Mouse (Mus musculus): Measurements from ENCODE around the gene Tssk1. TPM values are rescaled to one million over a fixed set of nuclear protein-coding genes. Genes with fewer than 3 reads are reported as not detected.

Tssk1 gene
- polyA plus RNA-seq, 2 experiments: 0.04 TPM; not detected in 1

GRCm38 (mm10) chr16:17936776-17937175 is 42.8 kb downstream of the Tssk1 start:
- Histone ChIP-seq H3K27me3 (ENCODE audit: control insufficient read depth, insufficient read depth, low read length) (no peaks in the 10 kb centered on the region), H3K4me3 (replicated peaks; ENCODE audit: low read length) (no peak overlapping the region), H3K27ac (replicated peaks; ENCODE audit: low read depth, low read length) (no peak overlapping the region), H3K9ac (ENCODE audit: low read depth, low read length, severe bottlenecking) (no peak overlapping the region), H3K9me3 (ENCODE audit: control insufficient read depth, low read length) (no peaks in the 10 kb centered on the region), H3K4me1 (ENCODE audit: control insufficient read depth, insufficient read depth, low read length) (no peaks in the 10 kb centered on the region), H3K36me3 (ENCODE audit: control insufficient read depth, insufficient read depth, low read length) (no peaks in the 10 kb centered on the region), H3K4me2 (replicated peaks; ENCODE audit: low read depth, low read length, severe bottlenecking) (no peak overlapping the region)
- 80% methylated on average over 10 of the region's 10 CpGs for WGBS
- no peak for ATAC-seq (ENCODE audit: low FRiP score, low read depth)
- no peak for DNase-seq (ENCODE audit: low spot score)
- no peak for TF ChIP-seq POLR2A (IDR thresholded peaks at IDR 0.05; ENCODE audit: borderline replicate concordance, extremely low read depth, insufficient read depth, insufficient read length)

GRCm38 (mm10) chr16:17938187-17938586 is 44.2 kb downstream of the Tssk1 start:
- Histone ChIP-seq H3K36me3 (ENCODE audit: control insufficient read depth, insufficient read depth, low read length) (no peaks in the 10 kb centered on the region), H3K9me3 (ENCODE audit: control insufficient read depth, low read length) (no peaks in the 10 kb centered on the region), H3K27ac (replicated peaks; ENCODE audit: low read depth, low read length) (no peak overlapping the region), H3K9ac (ENCODE audit: low read depth, low read length, severe bottlenecking) (no peak overlapping the region), H3K4me1 (ENCODE audit: control insufficient read depth, insufficient read depth, low read length) (no peaks in the 10 kb centered on the region), H3K27me3 (ENCODE audit: control insufficient read depth, insufficient read depth, low read length) (no peaks in the 10 kb centered on the region), H3K4me2 (replicated peaks; ENCODE audit: low read depth, low read length, severe bottlenecking) (no peak overlapping the region), H3K4me3 (replicated peaks; ENCODE audit: low read length) (no peak overlapping the region)
- TF ChIP-seq POLR2A (IDR thresholded peaks at IDR 0.05; ENCODE audit: borderline replicate concordance, extremely low read depth, insufficient read depth, insufficient read length): no peak
- no peak for DNase-seq (ENCODE audit: low spot score)
- ATAC-seq (ENCODE audit: low FRiP score, low read depth): no peak
- WGBS: 74% methylated on average over 7 of the region's 7 CpGs

GRCm38 (mm10) chr16:17938821-17939220 is 44.8 kb downstream of the Tssk1 start:
- no peak overlapping the region for H3K4me3 ChIP-seq (replicated peaks; ENCODE audit: low read length)
- no peak overlapping the region for H3K27ac ChIP-seq (replicated peaks; ENCODE audit: low read depth, low read length)
- H3K9me3 ChIP-seq (ENCODE audit: control insufficient read depth, low read length): no peaks in the 10 kb centered on the region
- peak; percentile 59 for DNase-seq (ENCODE audit: low spot score)
- H3K9ac ChIP-seq (ENCODE audit: low read depth, low read length, severe bottlenecking): no peak overlapping the region
- no peaks in the 10 kb centered on the region for H3K27me3 ChIP-seq (ENCODE audit: control insufficient read depth, insufficient read depth, low read length)
- H3K4me2 ChIP-seq (replicated peaks; ENCODE audit: low read depth, low read length, severe bottlenecking): no peak overlapping the region
- WGBS: 12% methylated on average over 7 of the region's 7 CpGs
- H3K4me1 ChIP-seq (ENCODE audit: control insufficient read depth, insufficient read depth, low read length): no peaks in the 10 kb centered on the region
- ATAC-seq (ENCODE audit: low FRiP score, low read depth): no peak; the same call in 1 of the 2 replicates
- no peak for TF ChIP-seq POLR2A (IDR thresholded peaks at IDR 0.05; ENCODE audit: borderline replicate concordance, extremely low read depth, insufficient read depth, insufficient read length)
- H3K36me3 ChIP-seq (ENCODE audit: control insufficient read depth, insufficient read depth, low read length): no peaks in the 10 kb centered on the region

- no peak overlapping the region for H3K4me3 ChIP-seq (replicated peaks; ENCODE audit: low read length)
- H3K27me3 ChIP-seq (ENCODE audit: control insufficient read depth, insufficient read depth, low read length): no peaks in the 10 kb centered on the region
- no peaks in the 10 kb centered on the region for H3K36me3 ChIP-seq (ENCODE audit: control insufficient read depth, insufficient read depth, low read length)
- H3K9me3 ChIP-seq (ENCODE audit: control insufficient read depth, low read length): no peaks in the 10 kb centered on the region
- no peak overlapping the region for H3K4me2 ChIP-seq (replicated peaks; ENCODE audit: low read depth, low read length, severe bottlenecking)
- DNase-seq (ENCODE audit: low spot score): no peak
- no peak overlapping the region for H3K9ac ChIP-seq (ENCODE audit: low read depth, low read length, severe bottlenecking)
- H3K27ac ChIP-seq (replicated peaks; ENCODE audit: low read depth, low read length): no peak overlapping the region
- no peak for ATAC-seq (ENCODE audit: low FRiP score, low read depth)
- WGBS: 66% methylated on average over 9 of the region's 9 CpGs
- TF ChIP-seq POLR2A (IDR thresholded peaks at IDR 0.05; ENCODE audit: borderline replicate concordance, extremely low read depth, insufficient read depth, insufficient read length): no peak
- no peaks in the 10 kb centered on the region for H3K4me1 ChIP-seq (ENCODE audit: control insufficient read depth, insufficient read depth, low read length)
Observed at GRCm38 (mm10) chr16:17939255-17939751, 45.3 kb downstream of the Tssk1 start.

- DNase-seq (ENCODE audit: low spot score): no peak
- Histone ChIP-seq H3K4me3 (replicated peaks; ENCODE audit: low read length) (no peak overlapping the region), H3K27ac (replicated peaks; ENCODE audit: low read depth, low read length) (no peak overlapping the region), H3K36me3 (ENCODE audit: control insufficient read depth, insufficient read depth, low read length) (no peaks in the 10 kb centered on the region), H3K27me3 (ENCODE audit: control insufficient read depth, insufficient read depth, low read length) (no peaks in the 10 kb centered on the region), H3K4me1 (ENCODE audit: control insufficient read depth, insufficient read depth, low read length) (no peaks in the 10 kb centered on the region), H3K9ac (ENCODE audit: low read depth, low read length, severe bottlenecking) (no peak overlapping the region), H3K4me2 (replicated peaks; ENCODE audit: low read depth, low read length, severe bottlenecking) (no peak overlapping the region), H3K9me3 (ENCODE audit: control insufficient read depth, low read length) (no peaks in the 10 kb centered on the region)
- WGBS: 62% methylated on average over 8 of the region's 8 CpGs
- no peak for ATAC-seq (ENCODE audit: low FRiP score, low read depth)
- TF ChIP-seq POLR2A (IDR thresholded peaks at IDR 0.05; ENCODE audit: borderline replicate concordance, extremely low read depth, insufficient read depth, insufficient read length): no peak
Observed at GRCm38 (mm10) chr16:17943466-17943865, 49.4 kb downstream of the Tssk1 start.

All from limb, embryonic 14.5 days (tissue).